Mouse (Mus musculus): ENCODE measurements around the gene Tmod2. TPM values are rescaled to one million over a fixed set of nuclear protein-coding genes. Genes with fewer than 3 reads are reported as not detected.
A peak's percentile ranks its signal among the peaks of the same experiment; 100 is the strongest.

Gene Tmod2
- total and polyA plus RNA-seq, 3 experiments = not detected

GRCm38 (mm10) chr9:75559512-75560012, 51.6 kb downstream of the Tmod2 start, which contains the start of gene Tmod3 (continued):
- TF ChIP-seq UBTF (IDR thresholded peaks at IDR 0.05; ENCODE audit: borderline replicate concordance, insufficient read depth, low read depth, low read length) (no peak), ZMIZ1 (IDR thresholded peaks at IDR 0.05; ENCODE audit: low read depth, low read length) (peak; percentile 64; the same call in 1 of the 2 replicates), HCFC1 (IDR thresholded peaks at IDR 0.05; ENCODE audit: low read depth, low read length) (peak; percentile 98), ETS1 (IDR thresholded peaks at IDR 0.05; ENCODE audit: low read depth, low read length) (no peak), NELFE (IDR thresholded peaks at IDR 0.05; ENCODE audit: low read depth, low read length) (peak; percentile 81)

GRCm38 (mm10) chr9:75558812-75559511, 52.2 kb downstream of the Tmod2 start:
- peak; percentile 94 for DNase-seq (ENCODE audit: low read depth, low spot score)
- H3K27ac ChIP-seq (ENCODE audit: control insufficient read depth, low read depth, low read length) = peak overlapping the region; percentile 79
- H3K9me3 ChIP-seq (replicated peaks; ENCODE audit: insufficient read depth, low read length) = no peaks in the 10 kb centered on the region
- H3K4me1 ChIP-seq (ENCODE audit: control insufficient read depth in 1 of 2, insufficient read depth in 2 of 2, low read length in 2 of 2) = peaks cover 11 to 17% of the 10 kb centered on the region in 2 experiments
- peak overlapping the region; percentile 61 to 76 for H3K4me3 ChIP-seq (ENCODE audit: control insufficient read depth in 1 of 2, insufficient read depth in 1 of 2, low read depth in 2 of 2, low read length in 2 of 2)
- peaks cover 0 to 25% of the 10 kb centered on the region in 2 experiments; a peak in 3 of 4 replicates for H3K36me3 ChIP-seq (ENCODE audit: control insufficient read depth in 1 of 2, insufficient read depth in 2 of 2, low read length in 2 of 2)
- H3K27me3 ChIP-seq (ENCODE audit: control insufficient read depth in 1 of 2, insufficient read depth in 2 of 2, low read length in 2 of 2) = no peaks in the 10 kb centered on the region
- H3K9ac ChIP-seq (ENCODE audit: control insufficient read depth, low read depth, low read length, poor library complexity, severe bottlenecking) = peak overlapping the region; percentile 77
- H3K79me2 ChIP-seq (ENCODE audit: control insufficient read depth, insufficient read depth, low read length, poor library complexity) = peaks cover 16% of the 10 kb centered on the region
- TF ChIP-seq MAFK (IDR thresholded peaks at IDR 0.05; ENCODE audit: borderline replicate concordance, low read depth, low read length) = 0 out of 2 replicates have a peak, but pooled peaks have one; percentile 57
- no peak for TF ChIP-seq E2F4 (IDR thresholded peaks at IDR 0.05; ENCODE audit: borderline replicate concordance, low read depth, low read length)
- peak; percentile 77; the same call in 1 of the 2 replicates for TF ChIP-seq ZMIZ1 (IDR thresholded peaks at IDR 0.05; ENCODE audit: low read depth, low read length)
- TF ChIP-seq ZNF384 (IDR thresholded peaks at IDR 0.05; ENCODE audit: low read depth, low read length) = no peak
- no peak for TF ChIP-seq RAD21 (IDR thresholded peaks at IDR 0.05; ENCODE audit: low read depth, low read length)
- peak; percentile 69; the same call in 1 of the 2 replicates for TF ChIP-seq MXI1 (IDR thresholded peaks at IDR 0.05; ENCODE audit: low read depth, low read length)
- TF ChIP-seq ELF1 (IDR thresholded peaks at IDR 0.05; ENCODE audit: low read depth, low read length) = 0 out of 2 replicates have a peak, but pooled peaks have one; percentile 44
- peak; percentile 68 for TF ChIP-seq HCFC1 (IDR thresholded peaks at IDR 0.05; ENCODE audit: low read depth, low read length)
- no peak; the same call in 1 of the 2 replicates for TF ChIP-seq KAT2A (conservative IDR thresholded peaks at IDR 0.05; ENCODE audit: low read depth, low read length)
- no peak for TF ChIP-seq USF1 (IDR thresholded peaks at IDR 0.05; ENCODE audit: low read depth, low read length)
- TF ChIP-seq SIN3A (IDR thresholded peaks at IDR 0.05; ENCODE audit: low read length) = peak; percentile 98
- no peak for TF ChIP-seq ZKSCAN1 (IDR thresholded peaks at IDR 0.05; ENCODE audit: low read depth, low read length)
- TF ChIP-seq EP300 (IDR thresholded peaks at IDR 0.05; ENCODE audit: low read depth in 1 of 2, low read length in 2 of 2) = peak; percentile 86 to 90
- TF ChIP-seq BHLHE40 (IDR thresholded peaks at IDR 0.05; ENCODE audit: borderline replicate concordance, low read depth, low read length) = peak; percentile 85
- peak; percentile 57; the same call in 1 of the 2 replicates for TF ChIP-seq MEF2A (IDR thresholded peaks at IDR 0.05; ENCODE audit: extremely low read depth, insufficient replicate concordance, low read depth, low read length, poor library complexity, severe bottlenecking)
- no peak for TF ChIP-seq JUND (IDR thresholded peaks at IDR 0.05; ENCODE audit: low read depth, low read length)
- no peak for TF ChIP-seq CHD2 (IDR thresholded peaks at IDR 0.05; ENCODE audit: low read length)
- TF ChIP-seq NELFE (IDR thresholded peaks at IDR 0.05; ENCODE audit: low read depth, low read length) = peak; percentile 5; the same call in 1 of the 2 replicates
- TF ChIP-seq TAL1 (IDR thresholded peaks at IDR 0.05; ENCODE audit: low read length) = peak; percentile 91
- TF ChIP-seq TBP (IDR thresholded peaks at IDR 0.05; ENCODE audit: low read depth, low read length) = 0 out of 2 replicates have a peak, but pooled peaks have one; percentile 24
- 0 out of 2 replicates have a peak, but pooled peaks have one; percentile 6 for TF ChIP-seq NRF1 (IDR thresholded peaks at IDR 0.05; ENCODE audit: insufficient read depth, low read depth, low read length, poor library complexity, severe bottlenecking)
- no peak for TF ChIP-seq SMC3 (IDR thresholded peaks at IDR 0.05; ENCODE audit: low read depth, low read length)
- TF ChIP-seq POLR2A (IDR thresholded peaks at IDR 0.05; ENCODE audit: control insufficient read depth in 1 of 2, insufficient read depth in 1 of 2, low read depth in 1 of 2, low read length in 2 of 2, poor library complexity in 1 of 2) = peak in 1 of 2 experiments; percentile 17; a peak in 1 of 4 replicates
- TF ChIP-seq GATA1 (IDR thresholded peaks at IDR 0.05; ENCODE audit: low read depth, low read length) = peak; percentile 95
- peak; percentile 34; the same call in 1 of the 2 replicates for TF ChIP-seq MAZ (IDR thresholded peaks at IDR 0.05; ENCODE audit: low read depth, low read length)
- TF ChIP-seq ETS1 (IDR thresholded peaks at IDR 0.05; ENCODE audit: low read depth, low read length) = peak; percentile 100
- TF ChIP-seq USF2 (IDR thresholded peaks at IDR 0.05; ENCODE audit: borderline replicate concordance in 1 of 2, insufficient read depth in 1 of 2, low read depth in 1 of 2, low read length in 2 of 2) = no peak
- TF ChIP-seq POLR2AphosphoS2 (IDR thresholded peaks at IDR 0.05; ENCODE audit: low read length) = 0 out of 2 replicates have a peak, but pooled peaks have one; percentile 30
- 0 out of 2 replicates have a peak, but pooled peaks have one; percentile 19 for TF ChIP-seq MYB (IDR thresholded peaks at IDR 0.05; ENCODE audit: low read depth, low read length)
- TF ChIP-seq RCOR1 (IDR thresholded peaks at IDR 0.05; ENCODE audit: low read depth, low read length) = peak; percentile 98

All from MEL (cell line).